Mouse (Mus musculus) ES-E14 (cell line): ENCODE results near the gene Gm39566.

Experiments
- HCFC1 ChIP-seq: IDR thresholded peaks from 2 replicates; pipeline ENCODE4 v1.6.1; 2012; ENCODE audit warnings: low read length, inconsistent platforms, borderline replicate concordance; ENCODE audit not compliant: insufficient read depth
- MAFK ChIP-seq: IDR thresholded peaks from 2 replicates; pipeline ENCODE4 v1.6.1; 2014; ENCODE audit warnings: mild to moderate bottlenecking, low read depth, low read length, inconsistent platforms; ENCODE audit not compliant: insufficient read depth
- ZC3H11A ChIP-seq: IDR thresholded peaks from 2 replicates; pipeline ENCODE4 v1.6.1; 2012; ENCODE audit warnings: low read depth, mild to moderate bottlenecking, inconsistent platforms, low read length, borderline replicate concordance
- ZNF384 ChIP-seq: IDR thresholded peaks from 2 replicates; pipeline ENCODE4 v1.6.1; 2012; ENCODE audit warnings: low read depth, low read length, inconsistent platforms

DNA sequence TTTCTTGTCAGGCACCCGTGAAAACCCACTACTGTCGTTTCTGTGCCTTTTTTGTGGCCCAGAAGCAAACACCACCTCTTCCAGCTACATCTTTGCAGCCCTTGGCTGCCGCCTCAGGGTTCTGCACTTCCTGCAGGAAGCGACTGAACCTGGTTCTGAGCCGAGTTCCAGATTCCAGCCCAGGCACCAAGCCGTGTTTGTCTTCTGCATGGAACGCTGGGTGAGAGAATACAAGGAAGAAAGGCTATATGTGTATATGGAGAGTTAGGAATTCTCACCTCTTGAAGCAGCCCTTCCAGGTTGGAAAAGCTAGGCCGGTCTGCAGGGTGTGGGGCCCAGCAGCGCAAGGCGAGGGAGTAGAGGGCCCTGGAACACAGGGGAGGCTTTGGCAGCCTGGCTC is 39.6 kb upstream of the Gm39566 start:
- TF ChIP-seq ZNF384 (no peak), HCFC1 (no peak), ZC3H11A (no peak), MAFK (no peak)
